Mouse (Mus musculus): ENCODE data around the gene Taf5l.

DNA sequence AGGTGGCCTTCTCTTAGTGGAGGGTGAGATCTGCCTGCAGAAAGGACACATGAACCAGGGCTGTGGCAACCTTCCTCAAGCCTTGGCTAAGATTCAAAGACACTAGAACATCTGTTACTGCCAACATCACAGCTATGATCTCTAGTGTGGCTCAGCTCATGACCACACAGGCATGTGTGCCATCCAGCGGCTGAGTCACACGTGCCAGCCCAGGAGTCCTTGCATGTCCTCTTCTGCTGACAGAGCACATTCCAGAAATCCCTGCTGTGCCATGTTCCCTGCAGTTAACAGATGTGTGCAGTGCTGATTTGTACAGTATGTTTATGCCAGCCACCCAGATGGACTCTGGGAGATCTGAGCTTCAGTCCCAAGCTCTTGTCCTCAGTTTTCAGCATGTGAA lies 21.6 kb downstream of the Taf5l start:
- no peak for TF ChIP-seq CTCF (conservative IDR thresholded peaks at IDR 0.05; ENCODE audit: insufficient read depth, insufficient read length, low read depth, low read length)
- TF ChIP-seq POLR2A (IDR thresholded peaks at IDR 0.05; ENCODE audit: low read depth, low read length) = no peak
